Mouse (Mus musculus) liver, embryonic 11.5 days (tissue): ENCODE measurements around the gene Glycam1. TPM values are rescaled to one million over a fixed set of nuclear protein-coding genes. Genes with fewer than 3 reads are reported as not detected.

Experiments
- ATAC-seq: fragments of 200-750 bp; cut with Nextera tagmentation; replicated peaks from 2 replicates; pipeline ENCODE4 v1.8.0; 2017; ENCODE audit warnings: moderate number of reproducible peaks, mild to moderate bottlenecking, moderate TSS enrichment, moderate library complexity; ENCODE audit not compliant: low FRiP score
- DNase-seq: peaks from one replicate; pipeline ENCODE4 v3.0.0-alpha.2; 2017; ENCODE audit warnings: low spot score
- H3K27ac ChIP-seq: fragments of 300-500 bp; sonication (generic); 2 replicates; pipeline ENCODE4 v1.5.1; 2014; ENCODE audit warnings: mild to moderate bottlenecking, low read depth, low read length, control low read depth
- H3K27me3 ChIP-seq: fragments of 300-500 bp; sonication (generic); replicated peaks from 2 replicates; pipeline ENCODE4 v1.6.1; 2014; ENCODE audit warnings: low read length, mixed read lengths; ENCODE audit not compliant: control insufficient read depth, insufficient read depth
- H3K36me3 ChIP-seq: fragments of 300-500 bp; sonication (generic); 2 replicates; pipeline ENCODE4 v1.6.1; 2014; ENCODE audit warnings: mild to moderate bottlenecking, low read length, moderate library complexity, mixed read lengths; ENCODE audit not compliant: control insufficient read depth, insufficient read depth
- H3K4me1 ChIP-seq: fragments of 300-500 bp; sonication (generic); replicated peaks from 2 replicates; pipeline ENCODE4 v1.6.1; 2014; ENCODE audit warnings: low read length, mixed read lengths; ENCODE audit not compliant: control insufficient read depth, insufficient read depth
- H3K4me2 ChIP-seq: fragments of 300-500 bp; sonication (generic); 2 replicates; pipeline ENCODE4 v1.6.1; 2014; ENCODE audit warnings: mild to moderate bottlenecking, control low read depth, moderate library complexity
- H3K4me3 ChIP-seq: fragments of 300-500 bp; sonication (generic); 2 replicates; pipeline ENCODE4 v1.5.1; 2014; ENCODE audit warnings: low read depth, low read length, control low read depth
- H3K9ac ChIP-seq: fragments of 300-500 bp; sonication (generic); 2 replicates; pipeline ENCODE4 v1.6.1; 2014; ENCODE audit warnings: low read depth, low read length, control low read depth
- H3K9me3 ChIP-seq: fragments of 300-500 bp; sonication (generic); 2 replicates; pipeline ENCODE4 v1.6.1; 2016; ENCODE audit warnings: low read length, inconsistent platforms, mixed read lengths; ENCODE audit not compliant: control insufficient read depth
- WGBS: fragments of 180-500 bp; shearing (Covaris S2); extraction: QIAGEN DNeasy Blood & Tissue Kit; methylation state at CpG from one replicate; pipeline ENCODE4 v1.1.7; 2014; 5-methylcytosine and 5-hydroxymethylcytosine counted together
- polyA plus RNA-seq: library from polyadenylated mRNA; unstranded; fragments of >200 nt; fragmentation: Nextera tagmentation; extraction: Ambion mirVana; gene quantifications from 2 replicates; pipeline ENCODE4 v1.2.1, GENCODE M21; 2014

Gene Glycam1
- polyA plus RNA-seq, 1 experiment from 2014 or later = not detected

DNA sequence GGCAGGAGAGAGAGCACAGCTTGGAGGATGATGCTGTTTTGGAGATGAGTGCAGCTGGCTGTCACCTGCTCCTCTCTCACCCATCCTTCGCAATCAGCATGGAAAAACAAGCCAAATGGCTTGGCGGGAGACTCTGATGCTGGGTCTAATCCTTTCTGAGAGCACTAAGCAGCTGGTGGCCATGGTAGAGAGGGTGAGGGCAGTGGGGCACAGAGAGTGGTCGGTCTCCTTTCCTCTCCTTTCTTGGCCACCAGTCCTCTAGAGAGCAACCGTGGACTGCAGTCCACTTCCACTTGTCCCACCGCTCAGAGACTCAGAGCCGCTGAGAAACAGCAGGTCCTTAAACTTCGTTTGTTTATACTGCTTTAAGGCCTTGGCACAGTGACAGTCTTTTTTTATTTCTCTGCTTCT, 51.3 kb downstream of the Glycam1 start:
- no peaks in the 10 kb centered on the region for H3K36me3 ChIP-seq
- DNase-seq (no peak), ATAC-seq (peak; percentile 26; the same call in 1 of the 2 replicates)
- H3K4me3 ChIP-seq = no peak overlapping the region
- H3K27ac ChIP-seq = no peak overlapping the region
- no peak overlapping the region for H3K9ac ChIP-seq
- H3K4me2 ChIP-seq = peak overlapping the region; percentile 64
- H3K27me3 ChIP-seq = 0 out of 2 replicates have a peak, but pooled peaks cover 2% of the 10 kb centered on the region
- H3K9me3 ChIP-seq = no peaks in the 10 kb centered on the region
- 19% methylated on average over 7 of the region's 7 CpGs for WGBS
- H3K4me1 ChIP-seq = no peaks in the 10 kb centered on the region

Other genes starting within 250 kb of the Glycam1 start
- gene Zfp385a, start 225.0 kb downstream of the Glycam1 start, polyA plus RNA-seq = 23.2 and 24.8 TPM in 2 replicates
- 35.4 and 35.7 TPM in 2 replicates for gene Itga5, start 198.3 kb downstream of the Glycam1 start, polyA plus RNA-seq
- 0.31 TPM in 1 of 2 replicates, not detected in the other for gene Gtsf1, start 134.6 kb downstream of the Glycam1 start, polyA plus RNA-seq
- not detected in 2 replicates for gene Gtsf2, start 116.6 kb downstream of the Glycam1 start, polyA plus RNA-seq
- 11.2 and 12.7 TPM in 2 replicates for gene Nckap1l, start 111.3 kb downstream of the Glycam1 start, polyA plus RNA-seq
- gene Pde1b, start 62.0 kb downstream of the Glycam1 start, polyA plus RNA-seq = 0.87 and 1.1 TPM in 2 replicates
- gene Ppp1r1a, start 27.1 kb downstream of the Glycam1 start, polyA plus RNA-seq = 2.1 and 2.6 TPM in 2 replicates
- not detected in 2 replicates for gene Mucl1, start 190.4 kb upstream of the Glycam1 start, polyA plus RNA-seq